Mouse (Mus musculus): ENCODE measurements around the gene Ror1.

The Ror1 gene

GRCm38 (mm10) chr4:100488447-100488846 lies 392.9 kb downstream of the Ror1 start:
- DNase-seq (ENCODE audit: low spot score in 2 of 2) = no peak
